Mouse (Mus musculus): ENCODE data around the gene 1700008O03Rik. TPM values are rescaled to one million over a fixed set of nuclear protein-coding genes. Genes with fewer than 3 reads are reported as not detected.

1700008O03Rik gene
- 1 to 10 TPM; 2.1 to 4.5 TPM for total RNA-seq (2021)
- long read RNA-seq, partial matches to known transcripts = 0 of 6 reads
- long read RNA-seq, other reads (novel, unspliced or antisense) = 6 of 6 reads

DNA sequence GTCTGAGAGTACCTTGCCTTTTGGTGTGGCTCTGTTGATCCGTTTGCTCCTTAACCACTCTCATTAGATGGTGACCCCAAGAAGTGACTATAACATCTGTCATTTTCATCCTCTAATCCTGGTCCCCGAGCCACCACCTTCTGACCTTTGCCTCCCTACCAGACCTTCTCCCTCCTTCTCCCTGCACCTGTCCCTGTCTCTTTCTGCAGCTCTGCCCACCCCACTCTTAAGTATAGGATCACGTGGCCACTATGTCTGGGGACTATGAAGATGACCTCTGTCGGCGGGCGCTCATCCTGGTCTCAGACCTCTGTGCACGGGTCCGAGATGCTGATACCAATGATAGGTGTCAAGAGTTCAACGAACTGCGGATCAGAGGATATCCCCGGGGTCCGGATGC, at the start of gene 1700008O03Rik:
TSS of gene 1700008O03Rik (minus strand) at position 101 of the 400 bp plus-strand sequence.
- DNase-seq (ENCODE audit: low spot score in 2 of 2) = no peak

DNA sequence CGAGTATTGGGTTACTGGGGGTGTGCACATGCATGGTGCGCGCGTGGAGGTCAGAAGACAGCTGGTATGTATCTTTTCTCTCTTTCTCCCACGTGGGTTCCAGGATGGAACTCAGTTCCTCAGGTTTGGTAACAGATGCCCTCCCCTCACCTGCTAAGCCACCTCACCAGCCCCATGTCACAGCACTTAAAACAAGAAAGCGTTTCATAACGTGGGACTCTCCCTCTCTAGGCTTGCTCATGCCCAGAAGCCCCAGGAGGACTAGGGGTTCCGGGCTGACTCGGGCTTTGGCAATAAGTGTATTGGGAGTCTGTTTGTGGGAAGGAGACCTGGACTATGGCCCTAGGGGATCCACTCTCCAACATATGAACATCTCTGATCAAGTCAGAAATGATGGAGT, 48.5 kb upstream of the 1700008O03Rik start:
- no peak for DNase-seq (ENCODE audit: low spot score in 2 of 2)

DNA sequence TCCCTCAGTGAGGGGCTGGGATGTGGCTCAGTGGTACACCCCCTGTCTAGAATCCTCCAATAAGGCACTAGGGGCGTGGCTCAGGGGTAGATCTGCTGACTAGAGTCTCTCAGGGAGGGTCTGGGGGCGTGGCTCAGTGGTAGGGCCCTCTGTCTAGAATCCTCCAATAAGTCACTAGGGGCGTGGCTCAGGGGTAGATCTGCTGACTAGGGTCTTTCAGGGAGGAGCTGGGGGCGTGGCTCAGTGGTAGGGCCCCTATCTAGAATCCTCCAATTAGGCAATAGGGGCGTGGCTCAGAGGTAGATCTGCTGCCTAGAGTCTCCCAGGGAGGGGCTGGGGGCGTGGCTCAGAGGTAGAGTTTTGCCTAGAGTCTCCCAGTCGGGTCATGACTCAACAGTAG, 47.8 kb upstream of the 1700008O03Rik start:
- no peak for DNase-seq (ENCODE audit: low spot score in 2 of 2)

DNA sequence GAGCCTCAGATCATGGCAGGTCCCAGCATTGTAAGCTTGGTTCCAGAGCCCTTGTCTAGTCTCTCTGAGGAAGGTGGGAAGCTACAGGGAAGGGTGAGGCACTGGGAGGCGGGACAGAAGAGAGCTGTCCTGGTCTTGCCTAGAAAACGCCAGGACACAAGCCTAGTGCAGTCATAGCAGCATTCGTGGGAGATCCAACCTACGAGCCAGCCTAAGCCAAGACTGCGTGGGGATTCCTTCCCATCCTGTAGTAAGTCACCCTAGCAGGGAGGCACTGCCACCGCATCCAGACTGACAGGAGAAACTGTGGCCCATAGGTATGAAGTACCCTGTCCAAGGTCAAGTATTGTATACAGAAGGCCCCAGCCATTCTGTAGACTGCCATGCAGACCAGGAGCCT, 46.9 kb upstream of the 1700008O03Rik start:
- DNase-seq (ENCODE audit: low spot score in 2 of 2) = no peak

DNA sequence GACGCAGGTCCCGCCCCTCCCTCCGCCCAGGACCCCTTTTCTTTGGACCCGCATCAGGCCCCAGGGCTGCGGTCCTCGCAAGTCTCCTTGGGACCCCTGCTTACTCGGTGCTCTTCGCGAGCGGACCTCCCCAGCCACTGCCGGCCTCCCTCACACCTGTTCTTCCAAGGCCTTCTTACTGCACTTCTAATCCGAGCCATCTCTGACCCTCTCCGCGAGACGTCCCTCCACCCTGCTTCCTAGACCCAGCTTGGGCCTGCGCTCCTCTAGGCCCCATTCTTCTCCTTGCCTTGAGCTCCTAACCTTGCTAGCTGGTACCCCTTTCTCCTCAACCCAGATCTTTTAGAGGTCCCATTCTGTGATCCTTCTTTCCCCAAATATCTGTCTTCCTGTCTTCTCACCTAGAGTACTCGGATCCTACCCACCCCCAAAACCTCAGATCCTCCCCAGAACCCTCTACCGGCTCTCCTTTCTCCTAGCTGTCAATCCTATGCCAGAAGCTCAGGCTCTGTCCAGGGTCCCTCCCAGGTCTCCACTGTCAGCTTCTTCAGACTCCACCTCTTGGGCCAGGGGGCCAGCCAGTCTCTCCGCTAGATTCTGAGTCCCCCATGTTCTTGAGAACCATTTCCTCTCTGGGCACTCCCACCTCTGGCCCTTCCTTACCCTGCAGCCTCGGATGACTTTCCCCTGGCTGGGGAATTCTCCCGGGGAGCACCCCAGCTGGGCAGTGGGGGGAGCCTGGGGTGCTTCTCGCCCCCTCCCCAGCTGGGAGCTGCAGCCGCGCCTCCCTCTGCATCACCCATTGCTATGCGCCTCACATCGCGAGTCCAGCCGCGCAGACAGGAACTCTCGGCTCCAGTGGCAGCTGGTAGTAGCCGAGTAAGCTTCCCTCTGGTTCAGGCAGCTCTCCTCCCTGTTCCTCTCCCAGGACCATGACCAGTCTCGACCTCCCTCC, 44.2 kb upstream of the 1700008O03Rik start:
- peak in 1 of 2 experiments; percentile 40 for DNase-seq (ENCODE audit: low spot score in 2 of 2)

DNA sequence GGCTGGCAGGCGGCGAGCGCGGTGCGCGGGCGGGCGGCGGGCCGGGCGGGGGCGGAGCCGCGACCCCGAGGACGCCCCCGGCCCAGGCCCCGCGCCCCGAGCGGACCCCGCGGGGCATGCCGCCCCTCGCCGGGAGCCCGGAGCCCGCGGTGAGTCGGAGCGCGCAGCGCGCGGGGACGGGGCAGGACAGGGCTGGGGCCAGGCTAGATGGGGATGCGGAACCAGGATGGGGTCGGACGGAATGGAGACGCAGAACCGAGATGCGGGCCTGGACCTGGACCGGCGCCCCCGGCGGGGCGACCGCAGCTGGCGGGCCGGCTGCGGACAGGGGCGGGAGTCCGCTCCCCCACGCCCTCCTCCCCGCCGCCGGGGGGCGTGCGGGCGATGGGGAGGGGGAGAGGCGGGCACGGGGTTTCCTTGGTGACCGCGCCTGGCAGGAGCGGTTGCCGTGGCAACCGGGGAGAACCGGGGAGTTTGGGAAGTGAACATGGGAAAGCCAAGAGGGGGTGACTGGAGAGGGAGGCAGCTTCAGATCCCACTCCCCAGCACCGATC, 43.4 kb upstream of the 1700008O03Rik start, which contains the start of gene Lrrc4b:
TSS of gene Lrrc4b (plus strand) at position 51 of the 554 bp plus-strand sequence.
- peak; percentile 84 to 85 for DNase-seq (ENCODE audit: low spot score in 2 of 2)

DNA sequence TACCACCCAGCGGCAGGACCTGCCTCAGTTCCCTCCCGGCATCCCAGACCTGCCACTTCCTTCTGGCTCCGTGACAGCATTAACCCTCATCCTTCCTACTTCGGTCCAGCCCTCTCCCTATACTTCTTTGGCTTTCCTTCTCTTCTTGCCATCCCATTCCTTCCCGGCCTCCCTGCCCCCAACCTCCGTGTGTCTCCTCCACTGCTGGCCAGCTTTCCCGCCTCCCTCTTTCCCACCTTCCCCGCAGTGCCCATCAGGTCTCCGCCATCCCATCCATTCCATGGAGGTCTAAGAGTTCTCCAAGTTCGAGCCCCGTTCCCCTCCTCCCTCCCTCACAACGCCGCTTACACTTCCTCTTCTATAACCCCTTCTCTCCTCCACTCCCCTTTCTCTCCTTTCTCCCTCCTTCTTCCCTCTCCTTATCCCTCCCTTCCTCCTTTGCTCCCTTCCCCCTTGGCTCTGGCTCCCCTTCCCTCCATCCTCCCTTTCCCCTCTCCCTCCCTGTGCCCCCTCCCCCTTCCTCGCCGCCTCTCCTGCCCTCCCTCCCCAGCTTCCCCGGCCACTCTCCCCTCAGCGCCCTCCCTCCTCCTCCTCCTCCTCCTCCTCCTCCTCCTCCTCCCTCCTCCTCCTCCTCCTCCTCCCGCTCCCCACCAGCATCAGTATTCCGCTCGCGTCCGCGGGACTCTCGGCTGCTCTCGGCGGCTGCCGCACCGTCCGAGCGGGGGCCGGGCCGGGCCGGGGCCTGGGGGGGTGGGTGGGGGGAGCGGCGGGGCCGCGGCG, 42.7 kb upstream of the 1700008O03Rik start:
- DNase-seq (ENCODE audit: low spot score in 2 of 2) = no peak

DNA sequence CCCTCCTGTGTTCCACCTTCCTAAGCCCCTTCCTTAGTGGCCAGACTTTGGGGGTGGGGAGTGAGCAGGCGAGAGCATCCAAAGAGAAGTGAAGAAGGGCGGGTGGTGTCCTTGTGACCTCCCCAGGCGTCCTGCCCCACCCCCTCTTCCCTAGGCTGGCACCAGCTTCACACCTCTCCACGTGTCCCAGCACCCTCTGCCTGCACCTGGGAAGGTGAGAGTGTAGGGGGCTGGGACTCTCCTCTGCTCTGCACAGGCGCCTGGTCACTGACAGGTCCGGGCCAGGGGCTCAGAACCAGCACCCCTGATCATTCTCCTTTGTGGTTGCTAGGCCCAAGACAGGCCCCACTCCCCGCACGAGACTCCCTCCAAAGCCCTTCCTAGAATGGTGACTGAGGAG, 42.0 kb upstream of the 1700008O03Rik start:
- no peak for DNase-seq (ENCODE audit: low spot score in 2 of 2)

DNA sequence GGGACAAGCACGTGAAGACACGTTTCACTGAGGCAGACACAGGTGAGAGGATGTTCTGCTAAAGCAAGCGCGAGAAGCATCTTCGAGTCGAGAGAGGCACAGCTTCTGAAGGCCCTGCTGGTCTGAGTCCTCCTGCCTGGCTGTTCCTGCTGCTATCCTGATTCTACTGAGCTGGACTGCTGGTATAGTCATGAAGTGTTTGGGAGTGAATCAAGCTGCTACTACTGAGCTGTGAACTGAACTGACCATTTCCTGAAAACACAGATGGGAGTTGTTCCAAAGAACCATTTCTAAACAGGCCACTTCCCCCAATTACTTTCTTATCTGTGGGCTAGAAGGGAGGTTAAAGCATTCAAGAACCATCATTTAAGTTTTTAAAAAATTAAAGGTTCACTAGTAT, 27.7 kb upstream of the 1700008O03Rik start:
- no peak for DNase-seq (ENCODE audit: low spot score in 2 of 2)

DNA sequence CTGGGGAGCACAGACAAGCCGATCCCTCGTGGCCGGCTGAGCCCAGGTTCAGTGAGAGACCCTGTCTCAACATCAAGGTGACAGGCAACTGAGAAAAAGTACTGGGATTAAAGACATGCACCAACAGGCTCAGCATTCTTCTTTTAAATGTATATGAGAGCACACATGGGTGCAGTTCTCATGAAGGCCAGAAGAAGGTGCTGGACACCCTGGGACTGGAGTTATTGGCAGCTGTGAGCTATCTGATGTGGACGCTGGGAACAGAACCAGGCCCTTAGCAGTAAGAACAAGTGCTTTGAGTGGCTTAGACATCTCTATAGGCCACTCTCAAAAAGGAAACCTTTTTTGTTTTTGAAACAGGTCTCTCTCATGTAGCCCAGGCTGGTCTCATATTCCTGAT, 25.5 kb upstream of the 1700008O03Rik start:
- no peak for DNase-seq (ENCODE audit: low spot score in 2 of 2)

DNA sequence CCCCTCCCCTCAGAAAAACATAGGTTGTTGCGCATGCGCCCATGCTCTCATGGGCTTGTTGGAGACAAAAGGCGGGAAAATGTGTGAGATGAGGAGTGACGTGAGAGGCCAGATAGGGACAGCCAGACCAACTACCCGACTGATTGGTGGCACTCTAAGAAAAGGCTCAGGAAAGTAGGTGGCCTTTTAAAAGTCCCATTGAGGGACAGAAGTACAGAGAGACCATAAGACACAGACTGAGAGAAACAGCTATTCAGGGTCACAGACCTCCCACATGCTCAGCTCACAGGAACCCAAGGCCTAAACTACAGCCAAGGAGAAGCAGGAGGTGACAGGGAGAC, 20.4 kb upstream of the 1700008O03Rik start:
- no peak for DNase-seq (ENCODE audit: low spot score in 2 of 2)

DNA sequence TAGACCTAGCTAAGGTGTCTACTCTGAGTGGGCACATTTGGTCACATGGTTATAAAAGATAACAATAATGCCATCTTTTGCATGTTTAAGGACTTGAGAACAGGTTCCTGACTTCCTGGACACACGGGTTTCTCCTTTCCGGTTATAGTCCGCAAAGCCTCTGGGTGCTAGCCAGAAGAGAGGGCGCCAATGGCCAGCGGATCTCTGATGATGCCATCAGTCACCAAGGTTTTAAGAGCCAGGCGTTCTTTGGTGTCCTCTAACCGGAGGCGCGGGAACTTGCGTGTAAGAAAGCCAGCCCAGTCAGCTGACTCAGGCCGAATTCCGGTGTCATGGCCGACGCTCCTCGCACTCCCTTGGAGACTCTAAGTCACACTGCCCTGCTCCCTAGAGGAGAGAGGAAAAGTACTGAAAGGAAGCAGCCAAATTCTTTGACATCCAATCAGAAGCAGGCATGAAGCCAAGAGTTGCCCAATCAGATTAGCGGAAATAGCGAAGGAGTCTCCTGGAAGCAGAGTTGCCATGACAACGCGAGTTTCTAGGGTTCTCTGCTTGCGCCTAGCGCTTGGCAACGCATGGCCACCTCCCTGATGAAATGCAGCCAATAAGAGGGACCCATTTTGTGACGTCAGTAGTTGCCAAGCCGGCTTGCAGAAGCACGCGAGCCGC, 19.9 kb upstream of the 1700008O03Rik start:
- peak; percentile 96 to 99 for DNase-seq (ENCODE audit: low spot score in 2 of 2)

DNA sequence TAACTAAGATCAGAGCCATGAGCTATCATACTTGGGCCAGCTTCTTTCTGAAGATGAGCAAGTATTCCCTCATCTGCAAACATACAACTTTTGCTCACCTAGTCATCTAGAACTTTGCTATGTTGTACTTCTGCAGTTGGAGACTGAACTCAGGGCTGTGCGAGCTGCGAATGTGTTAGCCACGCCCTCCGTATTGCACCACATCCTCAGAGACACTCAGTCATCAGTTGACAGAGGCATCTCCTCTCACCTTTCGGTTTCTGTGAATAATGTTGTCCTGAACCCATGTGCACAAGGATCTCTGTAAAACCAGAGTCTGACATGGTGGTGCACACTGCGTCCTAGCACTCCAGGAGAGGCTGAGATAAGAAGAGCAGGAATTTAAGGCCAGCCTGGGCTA, 16.1 kb upstream of the 1700008O03Rik start:
- DNase-seq (ENCODE audit: low spot score in 2 of 2) = no peak

DNA sequence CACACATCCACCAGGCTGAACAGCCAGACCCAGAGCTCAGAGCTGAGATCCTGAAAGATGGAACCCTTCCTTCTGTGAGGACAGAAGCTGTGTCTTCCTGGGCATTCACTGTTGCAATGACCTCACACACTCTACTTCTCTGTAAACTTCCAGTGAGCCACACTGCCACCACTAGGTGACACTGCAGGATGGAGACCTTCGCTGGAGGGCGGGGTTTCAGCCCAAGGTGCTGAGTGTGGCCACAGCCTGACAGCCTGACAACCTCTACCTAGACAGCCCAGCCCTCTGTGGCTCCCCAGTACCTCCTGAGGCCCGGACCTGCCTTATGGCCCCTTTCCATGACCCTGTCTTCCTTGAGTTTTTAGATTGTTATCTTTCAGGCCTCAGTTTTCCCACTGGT, 12.9 kb upstream of the 1700008O03Rik start:
- peak in 1 of 2 experiments; percentile 65 for DNase-seq (ENCODE audit: low spot score in 2 of 2)

DNA sequence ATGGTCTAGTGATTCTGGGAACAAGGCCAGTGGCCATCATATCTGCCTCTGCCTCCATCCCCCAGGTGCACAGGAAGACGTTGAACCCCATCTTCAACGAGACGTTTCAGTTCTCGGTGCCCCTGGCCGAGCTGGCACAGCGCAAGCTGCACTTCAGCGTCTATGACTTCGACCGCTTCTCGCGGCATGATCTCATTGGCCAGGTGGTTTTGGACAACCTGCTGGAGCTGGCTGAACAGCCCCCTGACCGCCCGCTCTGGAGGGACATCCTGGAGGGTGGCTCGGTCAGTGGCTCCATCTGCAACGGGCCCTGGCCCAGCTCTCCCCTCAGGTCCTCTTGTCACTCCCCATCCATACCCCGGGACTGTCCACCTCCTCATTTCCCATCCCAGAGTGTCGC, 7.7 kb upstream of the 1700008O03Rik start:
- DNase-seq (ENCODE audit: low spot score in 2 of 2) = no peak

DNA sequence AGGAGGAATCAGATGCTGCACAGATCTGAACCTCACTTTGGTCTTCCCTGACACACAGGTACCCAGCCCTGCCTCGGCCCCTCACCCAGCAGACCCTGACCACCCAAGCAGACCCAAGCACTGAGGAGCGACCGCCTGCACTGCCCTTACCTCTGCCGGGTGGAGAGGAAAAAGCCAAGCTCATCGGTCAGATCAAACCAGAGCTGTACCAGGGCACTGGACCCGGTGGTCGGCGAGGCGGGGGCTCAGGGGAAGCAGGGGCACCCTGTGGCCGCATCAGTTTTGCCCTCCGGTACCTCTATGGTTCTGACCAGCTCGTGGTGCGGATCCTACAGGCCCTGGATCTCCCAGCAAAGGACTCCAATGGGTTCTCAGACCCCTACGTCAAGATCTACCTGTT, 6.7 kb upstream of the 1700008O03Rik start:
- no peak for DNase-seq (ENCODE audit: low spot score in 2 of 2)

DNA sequence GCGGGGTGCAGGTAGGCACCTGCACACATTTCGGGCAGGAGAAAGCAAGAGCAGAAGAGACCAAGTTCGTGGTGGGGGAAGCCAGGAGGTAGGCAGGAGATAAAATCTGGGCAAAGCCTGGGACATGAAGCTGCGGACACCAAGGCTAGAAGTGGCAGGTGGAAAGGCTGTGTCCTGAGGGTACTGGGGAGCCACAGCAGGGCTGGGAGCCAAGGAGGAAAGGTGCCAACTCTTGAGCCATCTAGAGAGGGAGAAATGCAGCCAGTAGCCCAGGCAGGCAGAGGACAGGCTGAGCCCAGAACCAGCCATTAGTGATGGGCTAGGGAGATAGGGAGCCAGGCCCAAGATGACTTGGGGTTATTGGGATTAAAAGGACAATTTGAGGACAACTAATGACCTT, 6.2 kb upstream of the 1700008O03Rik start:
- no peak for DNase-seq (ENCODE audit: low spot score in 2 of 2)

DNA sequence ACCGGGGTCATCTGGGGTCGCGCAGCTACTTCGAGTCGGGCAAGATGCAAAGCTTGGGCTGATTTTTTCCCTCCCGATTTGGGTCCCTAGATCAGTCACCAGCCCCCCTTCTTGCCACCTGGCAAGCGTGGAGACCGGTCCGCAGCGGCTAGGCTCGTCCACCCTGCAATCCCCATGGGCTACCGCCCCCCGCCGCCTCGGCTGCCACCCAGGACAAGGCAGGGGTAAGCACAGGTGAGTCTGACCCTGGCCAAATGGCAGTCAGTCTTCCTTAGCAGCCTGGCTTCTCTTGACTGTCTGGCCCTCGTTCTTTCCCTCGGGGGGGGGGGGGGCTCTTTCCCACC, 932 bp downstream of the 1700008O03Rik start:
- no peak for DNase-seq (ENCODE audit: low spot score in 2 of 2)

DNA sequence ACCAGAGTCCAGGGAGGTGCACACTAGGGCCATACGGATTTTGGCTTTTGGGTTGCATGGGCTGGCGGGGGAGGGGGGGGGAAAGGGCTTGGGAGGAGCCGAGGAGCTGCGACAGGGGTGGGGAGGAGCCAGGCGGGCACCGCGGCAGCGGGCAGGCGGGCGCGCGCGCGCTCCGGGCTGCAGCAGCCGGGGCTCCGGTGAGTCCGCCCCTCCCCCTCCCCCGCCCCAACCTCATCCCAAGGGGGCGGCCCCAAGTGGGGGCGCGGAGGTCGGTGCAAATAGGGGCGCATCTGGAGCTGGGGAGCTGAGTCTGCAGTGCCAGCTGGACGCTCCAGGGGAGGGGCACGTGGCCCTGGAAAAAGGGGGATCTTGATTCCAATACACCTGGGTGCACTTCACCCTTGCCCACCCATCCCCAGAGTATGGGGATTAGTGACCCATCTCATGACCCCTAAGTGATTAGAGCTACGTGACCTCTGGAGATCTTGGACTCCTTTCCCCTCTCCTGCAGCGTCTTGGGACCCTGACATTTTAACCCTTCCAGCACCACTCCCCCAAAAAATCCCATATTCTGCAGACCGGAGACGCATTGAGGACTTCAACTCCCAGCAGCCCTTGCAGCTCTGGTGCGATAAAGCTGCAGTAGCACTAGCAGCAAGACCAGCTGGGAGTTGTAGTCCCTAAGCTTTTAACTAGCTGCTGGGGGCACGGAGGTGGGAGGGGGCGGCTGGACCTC, 1.5 kb downstream of the 1700008O03Rik start, which contains the start of gene Syt3:
TSS of gene Syt3 (plus strand) at position 123 of the 736 bp plus-strand sequence.
- peak; percentile 67 to 88 for DNase-seq (ENCODE audit: low spot score in 2 of 2)

DNA sequence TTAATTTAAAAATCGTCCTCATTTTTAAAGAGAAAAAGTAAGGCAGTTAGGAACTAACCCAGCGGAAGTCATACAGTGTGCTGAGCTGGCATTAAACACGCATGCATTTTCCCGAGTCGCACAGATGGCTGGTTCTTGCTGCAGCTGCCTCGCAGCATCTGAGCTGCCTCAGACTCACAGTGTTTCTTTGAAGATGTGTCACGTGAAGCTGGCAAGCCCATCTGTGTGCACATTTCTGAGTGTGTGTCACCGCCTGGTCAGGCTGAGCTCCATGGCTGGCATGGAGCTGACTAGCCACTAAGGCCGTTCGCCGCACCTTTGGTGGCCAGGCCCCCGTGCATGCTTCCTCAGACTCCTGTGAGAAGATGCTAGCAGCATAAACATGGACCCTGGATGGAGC, 3.1 kb downstream of the 1700008O03Rik start:
- DNase-seq (ENCODE audit: low spot score in 2 of 2) = peak; percentile 84 to 94
